Mouse (Mus musculus): ENCODE measurements at regions not wholly inside any gene's neighbourhood (a gene's known extent, or its start where the extent isn't known, plus 50 kb on each side); places are given as distances from the start of the nearest gene placed in this dataset.
A peak's percentile ranks its signal among the peaks of the same experiment; 100 is the strongest.

DNA sequence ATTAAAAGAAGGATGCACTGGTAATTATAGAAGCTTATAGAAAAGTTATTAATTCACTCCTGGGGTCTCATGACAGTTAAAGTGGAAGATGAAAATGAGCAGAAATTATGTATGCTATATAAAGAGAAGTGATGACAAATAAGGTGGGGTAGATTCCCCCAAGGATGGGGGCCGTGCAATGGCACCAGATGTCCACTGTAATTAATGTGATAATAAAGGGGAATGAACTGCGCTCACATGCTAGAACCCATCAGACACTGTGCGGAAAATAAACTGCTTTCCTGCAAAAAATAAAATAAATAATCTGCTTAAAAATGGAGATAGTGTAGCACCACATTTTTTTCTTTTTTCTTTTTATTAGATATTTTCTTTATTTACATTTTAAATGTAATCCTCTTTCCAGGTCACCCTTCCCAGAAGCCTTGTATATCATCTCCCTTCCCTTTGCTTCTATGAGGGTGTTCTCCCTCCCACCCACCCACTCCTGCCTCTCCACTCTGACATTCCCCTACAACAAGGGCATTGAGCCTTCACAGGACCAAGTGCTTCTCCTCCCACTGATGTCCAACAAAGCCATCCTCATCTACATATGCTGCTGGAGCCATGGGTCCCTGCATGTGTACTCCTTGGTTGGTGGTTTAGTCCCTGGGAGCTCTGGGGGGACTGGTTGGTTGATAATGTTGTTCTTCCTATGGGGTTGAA, 934.0 kb upstream of the Pcdh20 start:
- peak; percentile 25 for DNase-seq (ENCODE audit: low read depth)

DNA sequence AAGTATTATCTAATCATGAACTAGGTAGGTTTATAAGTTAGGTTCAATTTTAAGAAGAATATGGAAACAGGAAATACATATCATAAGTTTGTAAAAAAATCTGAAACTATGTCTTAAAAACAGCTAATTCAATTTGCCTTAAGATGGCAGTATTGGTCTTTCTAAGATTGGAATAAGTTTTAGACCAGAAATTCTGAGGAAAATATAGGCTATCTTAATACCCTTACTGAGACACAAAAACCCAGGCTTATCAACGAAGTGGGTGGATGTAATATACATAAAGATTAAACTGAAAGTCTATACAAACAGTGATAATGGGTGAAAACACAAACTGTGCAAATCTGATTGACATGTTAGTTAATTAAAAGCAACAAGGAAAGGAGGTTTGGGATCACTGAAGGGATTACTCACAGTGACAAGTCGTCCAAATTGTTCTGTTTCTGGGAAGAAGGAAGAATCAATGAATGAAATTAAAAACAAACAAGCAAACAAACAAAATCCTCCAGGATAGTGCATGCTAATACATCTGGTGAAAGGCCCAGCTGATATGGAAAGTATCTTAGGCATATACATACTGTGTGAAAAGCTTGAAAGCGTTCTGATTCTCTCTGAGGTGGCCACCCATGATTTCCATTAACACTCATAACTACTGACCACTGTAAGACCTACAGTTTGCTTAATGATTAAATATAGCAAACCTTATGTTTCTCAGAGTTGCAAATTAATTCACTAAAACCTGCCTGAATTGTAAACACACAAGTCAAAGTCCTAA, 931.6 kb upstream of the Pcdh20 start:
- TF ChIP-seq POLR2A (IDR thresholded peaks at IDR 0.05; ENCODE audit: borderline replicate concordance, extremely low read depth, insufficient read depth, insufficient read length, poor library complexity, severe bottlenecking) (no peak), CTCF (IDR thresholded peaks at IDR 0.05; ENCODE audit: borderline replicate concordance, extremely low read depth, insufficient read depth, insufficient read length) (peak; percentile 18; the same call in 1 of the 2 replicates)
- peak; percentile 78 for DNase-seq (ENCODE audit: low read depth)

More for the DNA sequence above, 934.0 kb upstream of the Pcdh20 start:
- TF ChIP-seq CTCF (IDR thresholded peaks at IDR 0.05; ENCODE audit: borderline replicate concordance, extremely low read depth, insufficient read depth, insufficient read length) (no peak), POLR2A (IDR thresholded peaks at IDR 0.05; ENCODE audit: borderline replicate concordance, extremely low read depth, insufficient read depth, insufficient read length, poor library complexity, severe bottlenecking) (no peak)

DNA sequence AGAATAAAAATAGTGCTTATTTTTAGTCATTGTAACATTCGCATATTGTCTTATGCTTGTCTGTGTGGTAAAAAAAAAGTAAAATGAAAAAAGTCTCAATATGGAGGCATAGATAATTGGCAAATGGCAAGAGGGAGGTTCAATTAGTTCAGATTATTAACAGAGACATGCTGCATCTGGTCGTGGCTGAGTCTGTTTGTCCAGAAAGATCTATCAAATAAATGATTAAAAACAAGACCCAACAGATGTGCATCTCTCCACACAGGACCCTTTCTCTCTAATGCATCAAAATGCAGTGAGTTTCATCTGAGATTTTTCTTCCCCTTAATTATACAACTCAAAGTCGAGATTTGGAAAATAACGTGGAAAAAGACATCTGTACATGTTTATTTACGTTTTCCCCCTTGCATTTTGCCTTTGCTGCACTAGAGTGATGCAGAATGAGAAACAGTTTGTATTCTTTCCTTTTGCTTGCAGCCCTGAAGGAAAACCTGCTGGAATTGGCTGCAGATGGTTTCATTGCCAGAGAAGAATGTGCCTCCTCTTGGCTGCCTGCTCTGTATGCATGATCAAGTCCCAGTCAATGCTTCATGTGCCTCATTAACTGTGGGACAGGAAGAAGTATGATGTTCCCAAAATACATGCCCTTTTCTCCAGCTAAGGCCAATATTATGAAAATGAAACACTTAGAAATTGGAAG, 886.0 kb upstream of the Pcdh20 start:
- TF ChIP-seq CTCF (IDR thresholded peaks at IDR 0.05; ENCODE audit: borderline replicate concordance, extremely low read depth, insufficient read depth, insufficient read length) (no peak), POLR2A (IDR thresholded peaks at IDR 0.05; ENCODE audit: borderline replicate concordance, extremely low read depth, insufficient read depth, insufficient read length, poor library complexity, severe bottlenecking) (no peak)

DNA sequence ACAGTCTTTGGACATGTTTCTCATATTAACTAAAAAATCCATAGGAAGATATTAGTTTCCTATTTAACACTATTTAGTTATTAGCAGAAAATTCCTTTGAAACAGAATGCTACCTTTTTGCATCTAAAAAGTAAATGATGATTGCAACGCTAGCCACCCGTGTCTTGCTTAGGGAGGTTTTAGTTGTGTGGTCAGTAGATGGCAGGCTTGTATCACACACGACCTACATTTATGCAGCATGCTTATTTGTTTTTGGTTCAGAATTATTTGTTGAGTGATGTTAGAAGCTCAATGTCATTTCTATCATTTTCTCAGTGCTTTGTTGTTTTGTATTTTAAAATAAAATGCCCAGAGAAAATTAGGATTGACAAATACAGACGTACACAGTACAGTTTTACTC, 876.8 kb upstream of the Pcdh20 start:
- no peak for TF ChIP-seq POLR2A (IDR thresholded peaks at IDR 0.05; ENCODE audit: borderline replicate concordance, extremely low read depth, insufficient read depth, insufficient read length, poor library complexity, severe bottlenecking)
- TF ChIP-seq CTCF (IDR thresholded peaks at IDR 0.05; ENCODE audit: borderline replicate concordance, extremely low read depth, insufficient read depth, insufficient read length): peak; percentile 61; the same call in 1 of the 2 replicates
- DNase-seq (ENCODE audit: low read depth): peak; percentile 90

More for the DNA sequence above, 886.0 kb upstream of the Pcdh20 start:
- peak; percentile 73 for DNase-seq (ENCODE audit: low read depth)

DNA sequence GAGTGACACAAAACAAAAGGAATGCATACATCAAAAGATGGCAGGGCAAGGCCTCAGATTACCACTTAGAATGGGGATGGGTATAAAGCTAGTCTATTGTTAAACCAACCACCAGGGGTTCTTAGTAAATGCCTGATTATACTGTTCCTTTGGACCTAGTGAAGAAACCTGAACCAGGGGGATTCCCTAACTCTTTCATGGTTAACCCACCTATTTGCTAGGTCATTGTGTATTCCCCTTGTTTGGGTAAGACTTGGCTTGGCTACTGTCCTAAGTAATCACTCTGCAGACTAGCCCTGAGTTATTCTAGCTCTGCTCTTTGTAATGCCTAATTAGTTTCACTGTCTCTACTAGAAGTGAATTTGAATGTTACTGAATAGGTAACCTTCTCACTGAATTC, 853.9 kb upstream of the Pcdh20 start:
- TF ChIP-seq CTCF (IDR thresholded peaks at IDR 0.05; ENCODE audit: borderline replicate concordance, extremely low read depth, insufficient read depth, insufficient read length) (no peak), POLR2A (IDR thresholded peaks at IDR 0.05; ENCODE audit: borderline replicate concordance, extremely low read depth, insufficient read depth, insufficient read length, poor library complexity, severe bottlenecking) (no peak)
- no peak for DNase-seq (ENCODE audit: low read depth)

DNA sequence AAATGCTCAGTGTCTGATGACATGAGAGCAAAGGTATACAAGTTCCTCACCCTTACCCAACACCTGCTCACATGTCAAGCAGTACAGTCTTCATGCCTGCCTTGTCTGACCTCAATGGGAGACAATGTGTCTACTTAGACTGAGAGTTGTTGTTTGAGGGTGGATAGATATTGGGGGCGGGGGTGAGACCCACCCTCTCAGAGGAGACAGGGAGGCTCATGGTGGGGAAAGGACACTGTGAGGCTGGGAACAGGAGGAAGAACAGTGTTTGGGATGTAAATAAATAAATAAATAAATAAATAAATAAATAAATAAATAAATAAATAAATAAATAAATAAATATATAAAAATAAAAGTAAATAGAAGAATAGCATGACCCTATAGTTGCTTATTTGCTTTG, 837.3 kb upstream of the Pcdh20 start:
- no peak for DNase-seq (ENCODE audit: low read depth)
- no peak for TF ChIP-seq CTCF (IDR thresholded peaks at IDR 0.05; ENCODE audit: borderline replicate concordance, extremely low read depth, insufficient read depth, insufficient read length)
- no peak for TF ChIP-seq POLR2A (IDR thresholded peaks at IDR 0.05; ENCODE audit: borderline replicate concordance, extremely low read depth, insufficient read depth, insufficient read length, poor library complexity, severe bottlenecking)

All from brain, embryonic 14.5 days (tissue).